Mouse (Mus musculus) limb, embryonic 11.5 days (tissue): ENCODE data around the gene Uckl1. TPM values are rescaled to one million over a fixed set of nuclear protein-coding genes. Genes with fewer than 3 reads are reported as not detected.

ENCODE experiments used
- ATAC-seq: fragments of 200-750 bp; cut with Nextera tagmentation; 2 replicates; pipeline ENCODE4 v1.8.0; 2017; ENCODE audit warnings: low read depth; ENCODE audit not compliant: insufficient number of reproducible peaks, low FRiP score, low TSS enrichment
- DNase-seq: peaks from one replicate; pipeline ENCODE4 v3.0.0-alpha.2; 2015; ENCODE audit warnings: low spot score
- H3K27ac ChIP-seq: fragments of 300-500 bp; sonication (generic); replicated peaks from 2 replicates; pipeline ENCODE4 v1.5.1; 2014; ENCODE audit warnings: low read depth, mild to moderate bottlenecking, low read length
- H3K27me3 ChIP-seq: fragments of 300-500 bp; sonication (generic); 2 replicates; pipeline ENCODE4 v1.6.1; 2014; ENCODE audit warnings: mild to moderate bottlenecking, low read length, mixed read lengths; ENCODE audit not compliant: control insufficient read depth, insufficient read depth
- H3K36me3 ChIP-seq: fragments of 300-500 bp; sonication (generic); 2 replicates; pipeline ENCODE4 v1.6.1; 2014; ENCODE audit warnings: mild to moderate bottlenecking, low read length, moderate library complexity, mixed read lengths; ENCODE audit not compliant: control insufficient read depth, insufficient read depth
- H3K4me1 ChIP-seq: fragments of 300-500 bp; sonication (generic); 2 replicates; pipeline ENCODE4 v1.6.1; 2014; ENCODE audit warnings: low read length, mixed read lengths; ENCODE audit not compliant: control insufficient read depth, insufficient read depth
- H3K4me2 ChIP-seq: fragments of 300-500 bp; sonication (generic); 2 replicates; pipeline ENCODE4 v1.6.1; 2014; ENCODE audit warnings: low read depth, mild to moderate bottlenecking, moderate library complexity; ENCODE audit not compliant: severe bottlenecking
- H3K4me3 ChIP-seq: fragments of 300-500 bp; sonication (generic); 2 replicates; pipeline ENCODE4 v1.5.1; 2014; ENCODE audit warnings: low read depth, low read length
- H3K9ac ChIP-seq: fragments of 300-500 bp; sonication (generic); 2 replicates; pipeline ENCODE4 v1.6.1; 2014; ENCODE audit warnings: mild to moderate bottlenecking, low read length
- H3K9me3 ChIP-seq: fragments of 300-500 bp; sonication (generic); 2 replicates; pipeline ENCODE4 v1.6.1; 2016; ENCODE audit warnings: low read length; ENCODE audit not compliant: control insufficient read depth
- WGBS: fragments of 180-500 bp; shearing (Covaris S2); extraction: QIAGEN DNeasy Blood & Tissue Kit; methylation state at CpG from one replicate; pipeline ENCODE4 v1.1.7; 2014; 5-methylcytosine and 5-hydroxymethylcytosine counted together
- polyA plus RNA-seq: library from polyadenylated mRNA; unstranded; fragments of >200 nt; fragmentation: Nextera tagmentation; extraction: Ambion mirVana; gene quantifications from 2 replicates; pipeline ENCODE4 v1.2.1, GENCODE M21; 2014

Uckl1 gene
- polyA plus RNA-seq, 1 experiment from 2014 or later = 34.4 TPM

GRCm38 (mm10) chr2:181578790-181579618, 5.7 kb downstream of the Uckl1 start:
- WGBS = 74% methylated on average over 5 of the region's 5 CpGs
- no peaks in the 10 kb centered on the region for H3K27me3 ChIP-seq
- H3K27ac ChIP-seq = no peak overlapping the region
- no peak overlapping the region for H3K4me3 ChIP-seq
- no peak overlapping the region for H3K9ac ChIP-seq
- peaks cover 3% of the 10 kb centered on the region; the same call in 1 of the 2 replicates for H3K4me1 ChIP-seq
- ATAC-seq = no peak
- no peaks in the 10 kb centered on the region for H3K36me3 ChIP-seq
- no peaks in the 10 kb centered on the region for H3K9me3 ChIP-seq
- no peak overlapping the region for H3K4me2 ChIP-seq
- no peak for DNase-seq

- DNase-seq (no peak), ATAC-seq (no peak)
- H3K9me3 ChIP-seq = no peaks in the 10 kb centered on the region
- WGBS = 90% methylated on average over 7 of the region's 7 CpGs
- H3K27ac ChIP-seq = no peak overlapping the region
- H3K36me3 ChIP-seq = no peaks in the 10 kb centered on the region
- no peak overlapping the region for H3K4me2 ChIP-seq
- H3K9ac ChIP-seq = no peak overlapping the region
- no peaks in the 10 kb centered on the region for H3K27me3 ChIP-seq
- no peak overlapping the region for H3K4me3 ChIP-seq
- peaks cover 3% of the 10 kb centered on the region; the same call in 1 of the 2 replicates for H3K4me1 ChIP-seq
Observed at GRCm38 (mm10) chr2:181577981-181578581, 6.6 kb downstream of the Uckl1 start.

- Histone ChIP-seq H3K9me3 (no peaks in the 10 kb centered on the region), H3K27ac (no peak overlapping the region), H3K27me3 (no peaks in the 10 kb centered on the region), H3K9ac (no peak overlapping the region), H3K4me1 (peaks cover 3% of the 10 kb centered on the region; the same call in 1 of the 2 replicates), H3K4me2 (no peak overlapping the region), H3K4me3 (no peak overlapping the region), H3K36me3 (no peaks in the 10 kb centered on the region)
- 68% methylated on average over 2 of the region's 2 CpGs for WGBS
- no peak for ATAC-seq
- no peak for DNase-seq
Observed at GRCm38 (mm10) chr2:181577126-181577525, 7.6 kb downstream of the Uckl1 start.

- DNase-seq (no peak), ATAC-seq (no peak)
- no peak overlapping the region for H3K4me2 ChIP-seq
- no peaks in the 10 kb centered on the region for H3K27me3 ChIP-seq
- no peaks in the 10 kb centered on the region for H3K36me3 ChIP-seq
- H3K27ac ChIP-seq = no peak overlapping the region
- no peak overlapping the region for H3K9ac ChIP-seq
- no peak overlapping the region for H3K4me3 ChIP-seq
- peaks cover 3% of the 10 kb centered on the region; the same call in 1 of the 2 replicates for H3K4me1 ChIP-seq
- no peaks in the 10 kb centered on the region for H3K9me3 ChIP-seq
- WGBS = 89% methylated on average over 2 of the region's 2 CpGs
Observed at GRCm38 (mm10) chr2:181576613-181577012, 8.1 kb downstream of the Uckl1 start.

- Histone ChIP-seq H3K4me3 (no peak overlapping the region), H3K27ac (no peak overlapping the region), H3K9me3 (no peaks in the 10 kb centered on the region), H3K4me2 (no peak overlapping the region), H3K9ac (no peak overlapping the region), H3K4me1 (no peaks in the 10 kb centered on the region), H3K27me3 (no peaks in the 10 kb centered on the region), H3K36me3 (no peaks in the 10 kb centered on the region)
- ATAC-seq = no peak
- no peak for DNase-seq
- WGBS = 95% methylated on average over 7 of the region's 7 CpGs
Observed at GRCm38 (mm10) chr2:181574921-181575545, 9.7 kb downstream of the Uckl1 start.

GRCm38 (mm10) chr2:181573961-181574360, 10.7 kb downstream of the Uckl1 start:
- Histone ChIP-seq H3K4me1 (no peaks in the 10 kb centered on the region), H3K4me2 (no peak overlapping the region), H3K9ac (no peak overlapping the region), H3K9me3 (no peaks in the 10 kb centered on the region), H3K27ac (no peak overlapping the region), H3K36me3 (no peaks in the 10 kb centered on the region), H3K27me3 (no peaks in the 10 kb centered on the region), H3K4me3 (no peak overlapping the region)
- ATAC-seq (no peak), DNase-seq (no peak)
- 88% methylated on average over 9 of the region's 9 CpGs for WGBS

- Histone ChIP-seq H3K27ac (no peak overlapping the region), H3K36me3 (no peaks in the 10 kb centered on the region), H3K4me2 (no peak overlapping the region), H3K4me1 (no peaks in the 10 kb centered on the region), H3K9ac (no peak overlapping the region), H3K27me3 (no peaks in the 10 kb centered on the region), H3K9me3 (no peaks in the 10 kb centered on the region), H3K4me3 (no peak overlapping the region)
- 94% methylated on average over 15 of the region's 15 CpGs for WGBS
- no peak for DNase-seq
- no peak for ATAC-seq
Observed at GRCm38 (mm10) chr2:181572921-181573920, 11.5 kb downstream of the Uckl1 start.
